Mouse (Mus musculus) right cerebral cortex, postnatal 36 days (tissue): ENCODE measurements at regions not wholly inside any gene's neighbourhood (a gene's known extent, or its start where the extent isn't known, plus 50 kb on each side); places are given as distances from the start of the nearest gene placed in this dataset.

Source experiments
- DNase-seq, 2 experiments: peaks; one replicate each; pipeline ENCODE4 v3.0.0; 2022; ENCODE audit warnings: low spot score in 2 of 2, mixed read lengths in 1 of 2

- DNase-seq, result no peak
Observed at GRCm38 (mm10) chr3:70594785-70595184, 587.4 kb downstream of the Otol1 start.
